Mouse (Mus musculus) cortical plate, adult 2 months (tissue): ENCODE data around the gene Ntn1. TPM values are rescaled to one million over a fixed set of nuclear protein-coding genes. Genes with fewer than 3 reads are reported as not detected.

ENCODE experiments used
- H3K27ac ChIP-seq: fragments of 200-500 bp; 2 replicates; pipeline ENCODE4 v1.5.1; 2012; ENCODE audit warnings: low read length, control low read depth, inconsistent platforms; ENCODE audit not compliant: insufficient read depth
- H3K4me1 ChIP-seq: fragments of 200-500 bp; 2 replicates; pipeline ENCODE4 v1.6.1; 2011; ENCODE audit warnings: low read length; ENCODE audit not compliant: control insufficient read depth, insufficient read depth
- H3K4me3 ChIP-seq: fragments of 200-500 bp; 2 replicates; pipeline ENCODE4 v1.5.1; 2011; ENCODE audit warnings: mild to moderate bottlenecking, low read length, control low read depth; ENCODE audit not compliant: insufficient read depth
- CTCF ChIP-seq: fragments of 200-500 bp; IDR thresholded peaks from 2 replicates; pipeline ENCODE4 v1.5.1; 2011; ENCODE audit warnings: mild to moderate bottlenecking, control low read depth, low read length; ENCODE audit not compliant: insufficient read depth; ENCODE audit errors: extremely low read depth
- POLR2A ChIP-seq: fragments of 200-500 bp; IDR thresholded peaks from 2 replicates; pipeline ENCODE4 v1.6.1; 2011; ENCODE audit warnings: mild to moderate bottlenecking, low read length, control low read depth; ENCODE audit not compliant: insufficient read depth; ENCODE audit errors: extremely low read depth
- polyA plus RNA-seq: library from polyadenylated mRNA; depleted of rRNA; stranded (reverse); fragments of >200 nt; gene quantifications from 2 replicates; pipeline ENCODE4 v1.2.3, GENCODE M21; 2012

The Ntn1 gene
- polyA plus RNA-seq, 1 experiment: 5.0 TPM

DNA sequence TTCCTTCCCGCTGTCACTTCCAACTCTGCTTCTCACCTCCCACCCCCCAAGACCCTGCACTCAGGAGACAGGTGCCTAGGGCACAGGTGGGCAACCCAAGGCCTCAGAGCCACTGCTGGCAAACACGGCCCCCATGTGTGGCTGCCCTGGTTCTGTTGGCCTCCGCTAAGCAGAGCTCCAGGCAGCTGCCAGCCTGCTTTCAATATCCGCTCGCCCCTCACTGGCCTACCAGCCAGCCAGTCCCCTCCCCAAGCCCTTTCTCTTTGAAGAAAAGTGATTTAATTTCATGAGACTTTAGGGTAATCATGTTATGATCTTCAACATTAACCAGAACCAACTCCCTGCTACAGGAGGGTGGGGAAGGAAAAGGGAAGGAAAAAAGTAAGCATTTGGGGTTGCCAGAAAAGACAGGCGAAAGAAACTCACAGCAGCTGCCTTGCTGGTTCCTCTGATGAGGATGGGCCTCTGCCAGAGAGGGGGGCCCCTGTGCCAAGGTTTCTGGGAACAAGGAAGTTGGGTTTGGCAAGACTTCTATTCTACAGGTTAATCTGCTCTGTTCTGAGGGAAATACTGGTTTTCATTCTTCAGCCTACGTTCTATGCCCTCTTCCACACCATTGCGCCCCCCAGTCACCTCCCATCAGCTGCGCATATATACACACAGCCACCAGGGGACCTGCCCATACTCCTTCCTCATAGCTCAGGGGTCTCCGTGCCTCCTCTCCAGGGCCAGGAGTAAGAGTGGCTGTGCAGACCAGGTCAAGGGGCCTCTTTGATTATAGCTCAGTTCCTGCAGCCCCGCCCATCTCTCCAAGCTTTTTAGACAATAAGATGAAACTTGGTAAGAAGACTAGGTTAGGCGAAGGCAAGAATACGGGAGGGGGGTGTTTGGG is 59.3 kb downstream of the Ntn1 start:
- TF ChIP-seq POLR2A (no peak), CTCF (no peak)
- no peak overlapping the region for H3K4me3 ChIP-seq
- no peaks in the 10 kb centered on the region for H3K4me1 ChIP-seq
- no peak overlapping the region for H3K27ac ChIP-seq

DNA sequence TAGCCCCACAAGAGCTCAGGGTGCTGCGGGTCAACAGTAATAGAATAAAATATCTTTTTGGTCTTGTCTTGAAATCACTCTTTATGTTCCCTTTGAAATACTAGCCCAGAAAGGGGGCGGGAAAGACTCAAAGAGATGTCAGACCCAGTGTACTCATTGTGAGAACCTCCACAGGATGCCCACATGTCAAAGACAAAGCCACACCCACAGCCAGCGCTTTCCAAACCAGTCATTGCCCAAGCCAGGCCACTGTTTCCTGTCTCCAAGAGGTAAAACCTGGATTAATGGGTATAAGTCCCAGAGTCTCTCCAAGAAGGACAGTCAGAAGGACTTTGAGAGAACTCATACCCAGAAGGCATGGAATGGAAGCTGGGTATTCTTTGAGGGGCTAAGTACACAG is 60.3 kb downstream of the Ntn1 start:
- no peak for TF ChIP-seq CTCF
- Histone ChIP-seq H3K4me1 (no peaks in the 10 kb centered on the region), H3K4me3 (no peak overlapping the region)

DNA sequence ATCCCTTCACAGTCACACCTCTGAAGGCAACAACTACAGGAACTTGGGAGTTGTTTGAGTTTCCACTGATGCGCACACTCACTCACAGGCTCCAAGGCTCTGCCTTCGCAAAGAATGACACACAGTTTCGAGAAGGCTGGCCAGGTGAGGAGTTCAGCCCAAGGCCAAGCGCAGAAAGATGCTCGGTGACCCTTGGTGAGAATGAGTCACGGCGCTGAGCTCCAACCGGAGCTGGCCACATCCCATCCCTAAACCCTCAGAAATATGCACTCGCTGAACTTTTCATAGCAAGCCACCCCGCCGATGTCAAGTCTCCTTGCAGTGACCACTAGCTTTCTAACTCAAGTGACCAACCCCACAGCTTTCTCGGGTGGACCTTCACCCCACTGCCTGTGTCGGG is 60.8 kb downstream of the Ntn1 start:
- no peak for TF ChIP-seq POLR2A
- TF ChIP-seq CTCF: no peak
- H3K4me1 ChIP-seq: no peaks in the 10 kb centered on the region

More for the DNA sequence above, 60.3 kb downstream of the Ntn1 start:
- H3K27ac ChIP-seq: no peak overlapping the region

DNA sequence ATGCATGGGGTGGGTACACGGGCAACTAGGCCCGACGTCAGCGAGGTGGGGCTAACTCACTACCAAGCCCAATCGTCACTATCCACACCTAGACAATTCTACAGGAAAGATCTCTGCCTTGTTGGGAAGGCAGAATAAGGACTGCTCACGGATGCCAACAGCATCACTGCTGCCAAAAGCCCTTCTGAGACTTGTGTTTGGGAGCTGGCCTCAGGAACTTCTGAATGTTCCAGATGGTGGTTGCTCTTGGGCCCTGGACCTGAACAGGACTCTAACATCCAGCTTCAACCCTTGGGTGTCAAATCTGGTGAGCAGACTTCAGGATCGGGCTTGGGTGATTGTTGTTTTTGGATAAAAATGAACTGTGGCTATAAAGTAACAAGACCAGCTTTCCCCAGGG is 61.3 kb downstream of the Ntn1 start:
- Histone ChIP-seq H3K4me3 (no peak overlapping the region), H3K27ac (no peak overlapping the region), H3K4me1 (no peaks in the 10 kb centered on the region)
- no peak for TF ChIP-seq CTCF
- TF ChIP-seq POLR2A: no peak

More for the DNA sequence above, 60.8 kb downstream of the Ntn1 start:
- Histone ChIP-seq H3K27ac (no peak overlapping the region), H3K4me3 (no peak overlapping the region)

- Histone ChIP-seq H3K4me1 (no peaks in the 10 kb centered on the region), H3K27ac (no peak overlapping the region), H3K4me3 (no peak overlapping the region)
- TF ChIP-seq POLR2A (no peak), CTCF (no peak)
Measured at GRCm38 (mm10) chr11:68331676-68332265, 68.9 kb downstream of the Ntn1 start.

DNA sequence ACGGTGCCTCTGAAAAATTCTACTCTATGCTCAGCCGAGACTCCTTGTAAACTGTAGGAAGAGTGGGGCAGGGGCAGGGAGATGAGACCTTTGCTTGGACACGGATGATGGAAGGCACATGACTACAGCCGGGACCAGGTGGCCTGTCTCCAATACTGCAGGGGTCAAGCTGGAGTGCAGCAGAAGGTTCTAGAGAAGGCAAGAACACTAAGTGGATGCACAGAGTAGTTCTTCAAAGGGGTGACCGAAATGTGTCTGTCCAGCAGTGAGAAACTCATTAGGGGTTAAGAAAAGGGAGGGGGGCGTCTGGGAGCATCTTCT is 69.5 kb downstream of the Ntn1 start:
- Histone ChIP-seq H3K4me1 (no peaks in the 10 kb centered on the region), H3K4me3 (no peak overlapping the region), H3K27ac (no peak overlapping the region)
- TF ChIP-seq POLR2A (no peak), CTCF (no peak)

- H3K4me1 ChIP-seq: no peaks in the 10 kb centered on the region
- TF ChIP-seq POLR2A (no peak), CTCF (no peak)
- H3K4me3 ChIP-seq: no peak overlapping the region
- no peak overlapping the region for H3K27ac ChIP-seq
Measured at GRCm38 (mm10) chr11:68330398-68331116, 70.1 kb downstream of the Ntn1 start.

DNA sequence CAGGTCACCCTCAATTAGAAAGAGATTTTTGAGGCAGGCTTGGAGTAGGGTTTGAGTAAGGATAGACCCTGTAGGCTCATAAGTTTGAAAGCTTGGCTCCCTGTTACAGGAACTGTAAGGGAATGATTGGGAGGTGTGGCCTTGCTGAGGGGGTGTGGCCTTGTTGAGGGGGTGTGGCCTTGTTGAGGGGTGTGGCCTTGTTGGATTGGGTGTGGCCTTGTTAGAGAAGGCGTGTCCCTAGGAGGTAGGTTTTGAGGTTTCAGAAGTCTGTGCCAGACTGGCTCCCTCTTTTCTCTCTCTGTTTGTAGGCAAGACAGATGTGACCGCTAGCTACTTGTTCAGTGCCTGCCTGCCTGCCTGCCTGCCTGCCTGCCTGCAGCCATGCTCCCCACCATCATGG is 75.8 kb downstream of the Ntn1 start:
- Histone ChIP-seq H3K4me3 (no peak overlapping the region), H3K4me1 (no peaks in the 10 kb centered on the region), H3K27ac (no peak overlapping the region)
- TF ChIP-seq CTCF: no peak
- no peak for TF ChIP-seq POLR2A

GRCm38 (mm10) chr11:68321417-68321816 is 79.2 kb downstream of the Ntn1 start:
- Histone ChIP-seq H3K27ac (no peak overlapping the region), H3K4me3 (no peak overlapping the region), H3K4me1 (no peaks in the 10 kb centered on the region)
- TF ChIP-seq POLR2A: no peak
- TF ChIP-seq CTCF: no peak
